Mouse (Mus musculus) c-Kit-positive CD71-negative TER-119-negative erythroid progenitor cells, embryonic 14.5 days (primary cell): ENCODE data around the gene Agpat4.

Experiments
- DNase-seq: peaks from one replicate; pipeline ENCODE4 v3.0.0-alpha.2; 2013; ENCODE audit warnings: low read depth

Agpat4 gene

GRCm38 (mm10) chr17:12228471-12228870 lies 110.0 kb downstream of the Agpat4 start:
- DNase-seq: no peak

GRCm38 (mm10) chr17:12229756-12230155 lies 111.3 kb downstream of the Agpat4 start:
- no peak for DNase-seq

GRCm38 (mm10) chr17:12230167-12230566 lies 111.7 kb downstream of the Agpat4 start:
- DNase-seq: no peak

DNA sequence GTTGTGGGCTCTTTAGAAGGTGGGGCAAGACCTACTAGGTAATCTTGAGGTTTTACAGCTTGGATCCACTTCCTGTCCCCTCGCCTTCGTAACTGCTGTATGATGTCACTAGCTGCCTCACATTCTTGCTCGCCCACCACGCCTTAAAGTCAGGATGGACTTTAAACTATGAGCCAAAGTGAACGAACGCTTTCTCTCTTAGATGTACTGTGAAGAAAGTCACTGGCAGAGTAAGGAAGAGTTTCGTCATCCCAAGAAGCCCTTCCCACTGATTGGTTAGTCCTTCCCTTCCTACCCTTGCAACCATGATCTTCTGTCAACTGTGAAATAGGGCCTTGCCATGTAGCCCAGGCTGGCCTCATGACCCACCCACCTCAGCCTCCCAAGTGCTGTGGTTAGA lies 112.6 kb downstream of the Agpat4 start:
- no peak for DNase-seq

GRCm38 (mm10) chr17:12232724-12233123 lies 114.2 kb downstream of the Agpat4 start:
- DNase-seq: no peak

- no peak for DNase-seq
These were observed 122.2 kb downstream of the Agpat4 start for GRCm38 (mm10) chr17:12240701-12241100.

DNA sequence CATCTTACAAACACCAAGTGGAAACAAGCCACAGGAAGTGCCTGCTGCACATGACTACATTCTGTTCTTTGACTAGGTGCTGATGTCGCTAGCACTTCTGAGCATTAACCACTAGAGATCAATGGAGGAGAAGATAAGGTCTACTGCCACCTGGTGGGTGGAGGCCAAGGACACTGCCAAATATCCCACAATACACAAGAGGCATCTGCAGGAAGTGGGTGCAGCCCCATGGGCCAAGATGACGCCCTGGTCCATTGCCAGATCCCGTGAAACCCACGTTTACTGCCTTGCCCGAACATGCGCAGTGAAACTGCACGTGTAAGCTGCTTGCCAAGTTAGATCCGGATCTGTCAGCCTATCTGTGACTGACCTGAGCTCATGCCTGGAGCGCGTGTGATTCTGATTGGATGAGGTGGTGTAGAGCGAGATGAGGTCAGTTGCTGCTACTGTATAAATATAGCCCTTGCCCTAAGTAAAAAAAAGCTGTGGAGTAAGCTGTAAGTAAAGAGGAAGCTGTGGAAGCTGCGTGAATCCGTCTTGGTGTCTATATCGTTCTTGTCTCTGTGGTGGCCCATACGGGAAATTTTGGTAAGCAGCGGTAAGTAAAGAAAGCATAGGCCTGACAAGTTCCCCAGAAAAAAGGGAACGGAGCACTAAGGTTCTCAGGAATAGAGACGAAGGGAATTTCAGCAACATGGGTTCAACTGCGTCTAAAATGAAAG lies 131.4 kb downstream of the Agpat4 start:
- DNase-seq: no peak

DNA sequence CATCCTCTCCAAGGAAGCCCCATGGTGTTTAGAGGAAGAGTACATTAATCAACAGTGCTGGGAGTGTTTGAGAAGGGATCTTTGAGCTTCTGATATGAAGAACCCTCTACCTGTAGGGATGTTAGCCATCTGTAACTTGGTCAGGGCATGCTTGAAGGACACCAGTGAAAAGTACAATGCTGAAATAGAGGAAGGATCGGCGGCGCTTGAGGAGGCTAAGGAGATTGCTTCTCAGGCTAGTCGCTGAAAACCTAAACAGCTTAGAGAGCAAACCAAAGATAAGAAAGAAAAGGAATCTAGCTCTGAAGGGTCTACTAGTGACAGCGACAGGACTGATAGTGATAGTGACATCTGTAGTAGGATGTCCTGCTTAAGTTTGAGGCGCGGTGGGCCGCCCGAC lies 132.1 kb downstream of the Agpat4 start:
- no peak for DNase-seq

- DNase-seq: no peak
These were observed 137.6 kb downstream of the Agpat4 start for GRCm38 (mm10) chr17:12256142-12256541.

GRCm38 (mm10) chr17:12258517-12258916 lies 140.0 kb downstream of the Agpat4 start:
- DNase-seq: no peak

DNA sequence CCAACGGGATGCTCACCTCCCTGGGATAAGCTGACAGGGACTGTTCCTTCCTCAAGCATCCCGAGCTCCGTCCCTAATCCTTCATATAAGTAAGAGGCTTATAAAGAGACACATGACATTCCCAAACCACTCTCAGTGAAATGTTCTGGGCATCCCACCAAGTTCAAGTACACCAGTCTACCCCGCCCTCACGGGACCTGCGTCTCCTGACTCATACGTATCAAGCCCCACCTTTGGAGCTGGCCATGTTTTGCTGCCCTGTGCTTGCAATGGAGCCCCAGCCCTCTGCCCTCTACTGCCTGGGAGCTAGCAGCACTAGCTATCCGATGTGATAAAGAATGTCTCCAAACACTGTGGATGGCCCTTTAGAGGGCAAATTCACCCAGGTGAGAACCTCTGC lies 141.5 kb downstream of the Agpat4 start:
- no peak for DNase-seq

DNA sequence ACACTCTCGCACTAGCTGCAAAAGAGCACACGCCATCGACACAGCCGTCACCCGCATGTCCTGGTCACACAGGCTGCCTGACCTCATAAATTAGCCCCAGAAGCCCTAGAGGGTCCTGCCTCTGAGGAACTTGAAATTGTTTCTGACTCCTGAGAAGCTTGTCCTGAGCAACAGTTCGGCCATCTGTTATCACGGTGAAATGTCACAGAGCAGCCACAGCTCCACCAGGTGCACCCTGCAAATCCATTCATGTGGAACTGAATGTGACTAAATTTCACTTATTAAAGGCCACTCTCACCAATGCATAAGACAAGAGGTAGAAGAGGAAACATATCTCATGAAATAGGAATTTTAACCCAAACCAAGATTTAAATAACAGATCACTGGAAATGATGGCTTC lies 142.9 kb downstream of the Agpat4 start:
- DNase-seq: no peak

- DNase-seq: no peak
These were observed 143.4 kb downstream of the Agpat4 start for GRCm38 (mm10) chr17:12261887-12262286.

DNA sequence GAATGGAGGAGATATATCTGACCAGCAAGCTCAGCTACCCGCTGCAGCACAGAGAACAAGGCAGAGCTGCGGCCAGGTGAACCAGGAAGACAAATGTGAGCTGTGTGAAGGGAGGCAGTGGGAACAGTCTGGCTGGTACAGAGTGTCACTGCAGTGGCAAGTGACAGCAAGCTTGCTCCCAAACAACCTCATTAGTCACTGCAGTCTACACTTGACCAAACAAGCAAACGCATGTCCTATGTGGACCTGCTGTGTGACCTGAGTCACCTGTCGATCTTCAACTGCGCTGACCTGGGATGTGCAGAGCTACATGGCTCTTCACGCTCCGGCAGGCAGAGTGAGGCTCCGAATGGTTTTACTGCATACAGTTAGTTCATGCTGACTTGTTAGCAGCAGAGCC lies 144.3 kb downstream of the Agpat4 start:
- DNase-seq: no peak

GRCm38 (mm10) chr17:12263787-12264186 lies 145.3 kb downstream of the Agpat4 start:
- DNase-seq: no peak

DNA sequence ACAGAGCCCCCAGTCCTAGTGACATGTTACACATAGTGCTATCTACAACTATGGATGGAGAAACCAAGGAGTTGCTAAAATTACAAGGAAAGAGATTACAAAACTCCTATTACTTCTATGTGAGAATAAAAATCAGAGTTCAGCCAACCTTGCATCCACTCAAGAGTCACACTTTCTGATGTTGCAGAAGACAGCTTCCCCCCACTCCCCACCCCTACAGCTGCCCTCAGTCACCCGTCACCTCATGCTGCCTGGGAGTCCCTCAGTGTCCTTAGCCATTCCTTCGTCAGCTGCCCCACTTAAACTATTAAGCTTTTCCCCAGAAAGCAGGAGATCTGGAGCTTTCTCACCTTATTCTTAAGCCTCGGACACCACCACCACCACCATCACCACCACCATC lies 145.8 kb downstream of the Agpat4 start:
- no peak for DNase-seq

GRCm38 (mm10) chr17:12265969-12266925 lies 147.7 kb downstream of the Agpat4 start:
- no peak for DNase-seq

DNA sequence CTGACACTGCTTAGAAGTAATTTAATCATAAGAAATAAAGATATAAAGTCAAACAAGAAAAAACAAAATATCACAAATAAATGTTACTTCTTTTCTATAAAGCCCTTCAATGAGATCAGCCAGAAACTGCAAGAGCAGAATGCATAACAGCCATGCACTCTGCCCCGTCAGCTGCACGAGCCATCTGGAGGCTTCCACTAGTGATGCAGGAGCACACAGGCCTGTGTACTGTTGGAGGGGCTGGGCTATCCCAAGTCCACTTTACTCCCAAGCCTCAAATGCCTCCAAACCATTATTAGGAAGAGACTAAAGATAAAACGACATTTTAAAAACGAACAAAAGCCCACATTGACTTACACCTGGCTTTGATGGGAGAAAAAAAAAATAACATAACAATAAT lies 149.6 kb downstream of the Agpat4 start:
- DNase-seq: no peak

- DNase-seq: no peak
These were observed 150.0 kb downstream of the Agpat4 start for GRCm38 (mm10) chr17:12268538-12268937.
